Mouse (Mus musculus): Measurements from ENCODE around the gene Olfr420. TPM values are rescaled to one million over a fixed set of nuclear protein-coding genes. Genes with fewer than 3 reads are reported as not detected.
A peak's percentile ranks its signal among the peaks of the same experiment; 100 is the strongest.

Olfr420 gene
- total RNA-seq (2021): not detected
- long read RNA-seq, experiment 1: 0 reads
- long read RNA-seq, experiment 2: 0 reads

- TF ChIP-seq CTCF (IDR thresholded peaks at IDR 0.05): no peak
- intact Hi-C loops (cut with DNase I): no loop called here
Observed at GRCm38 (mm10) chr1:174155333-174155732, at the start of gene Olfr420. Gene Olfr420, plus strand, starts transcription at chr1:174155633.

GRCm38 (mm10) chr1:174121062-174121461, 34.4 kb upstream of the Olfr420 start, which contains the start of gene Olfr231:
Gene Olfr231, minus strand, starts transcription at chr1:174121162.
- no peak for TF ChIP-seq CTCF (IDR thresholded peaks at IDR 0.05)
- Histone ChIP-seq H3K27ac (no peak within 1 kb of the TSS), H3K4me3 (no peak within 1 kb of the TSS)
- no peak for DNase-seq
- intact Hi-C loops (cut with DNase I): no loop called here

More at GRCm38 (mm10) chr1:174155333-174155732, at the start of gene Olfr420:
- H3K4me3 ChIP-seq: no peak within 1 kb of the TSS
- DNase-seq: no peak
- H3K27ac ChIP-seq: no peak within 1 kb of the TSS

GRCm38 (mm10) chr1:174131217-174131616, 24.2 kb upstream of the Olfr420 start, which contains the start of gene Olfr424:
Gene Olfr424, plus strand, starts transcription at chr1:174131517.
- intact Hi-C loops (cut with DNase I): no loop called here
- no peak for DNase-seq
- TF ChIP-seq CTCF (IDR thresholded peaks at IDR 0.05): no peak
- H3K4me3 ChIP-seq: no peak within 1 kb of the TSS
- H3K27ac ChIP-seq: no peak within 1 kb of the TSS

GRCm38 (mm10) chr1:174131999-174132398, 23.4 kb upstream of the Olfr420 start:
- TF ChIP-seq CTCF (IDR thresholded peaks at IDR 0.05): no peak
- no peak for DNase-seq
- H3K4me3 ChIP-seq: no peak overlapping the region
- no peak overlapping the region for H3K27ac ChIP-seq
- intact Hi-C loops (cut with DNase I): no loop called here

- DNase-seq: no peak
- intact Hi-C loops (cut with DNase I): no loop called here
- Histone ChIP-seq H3K4me3 (no peak overlapping the region), H3K27ac (no peak overlapping the region)
- TF ChIP-seq CTCF (IDR thresholded peaks at IDR 0.05): no peak
Observed at GRCm38 (mm10) chr1:174141384-174141783, 14.0 kb upstream of the Olfr420 start.

GRCm38 (mm10) chr1:174146696-174147095, 8.7 kb upstream of the Olfr420 start:
- intact Hi-C loops (cut with DNase I): no loop called here
- Histone ChIP-seq H3K4me3 (no peak overlapping the region), H3K27ac (no peak overlapping the region)
- TF ChIP-seq CTCF (IDR thresholded peaks at IDR 0.05): no peak
- no peak for DNase-seq

GRCm38 (mm10) chr1:174149289-174149688, 6.1 kb upstream of the Olfr420 start:
- Histone ChIP-seq H3K27ac (no peak overlapping the region), H3K4me3 (no peak overlapping the region)
- intact Hi-C loops (cut with DNase I): no loop called here
- no peak for TF ChIP-seq CTCF (IDR thresholded peaks at IDR 0.05)
- DNase-seq: no peak

GRCm38 (mm10) chr1:174157622-174158021, 2.2 kb downstream of the Olfr420 start:
- H3K27ac ChIP-seq: no peak overlapping the region
- H3K4me3 ChIP-seq: no peak overlapping the region
- intact Hi-C loops (cut with DNase I): no loop called here
- no peak for TF ChIP-seq CTCF (IDR thresholded peaks at IDR 0.05)
- DNase-seq: no peak

GRCm38 (mm10) chr1:174158512-174158911, 3.1 kb downstream of the Olfr420 start:
- no peak for TF ChIP-seq CTCF (IDR thresholded peaks at IDR 0.05)
- intact Hi-C loops (cut with DNase I): no loop called here
- DNase-seq: no peak
- H3K4me3 ChIP-seq: no peak overlapping the region
- no peak overlapping the region for H3K27ac ChIP-seq

- TF ChIP-seq CTCF (IDR thresholded peaks at IDR 0.05): no peak
- no peak overlapping the region for H3K4me3 ChIP-seq
- H3K27ac ChIP-seq: no peak overlapping the region
- intact Hi-C loops (cut with DNase I): no loop called here
- DNase-seq: no peak
Observed at GRCm38 (mm10) chr1:174159095-174159494, 3.7 kb downstream of the Olfr420 start.

GRCm38 (mm10) chr1:174169024-174169423, 13.6 kb downstream of the Olfr420 start:
- intact Hi-C loops (cut with DNase I): loop anchor here (5.0 kb wide), 1 partner anchor 298 kb away; no protein-coding TSS in a partner anchor
- Histone ChIP-seq H3K4me3 (no peak overlapping the region), H3K27ac (no peak overlapping the region)
- no peak for TF ChIP-seq CTCF (IDR thresholded peaks at IDR 0.05)
- no peak for DNase-seq

- H3K4me3 ChIP-seq: no peak overlapping the region
- H3K27ac ChIP-seq: no peak overlapping the region
- no peak for DNase-seq
- intact Hi-C loops (cut with DNase I): no loop called here
- no peak for TF ChIP-seq CTCF (IDR thresholded peaks at IDR 0.05)
Observed at GRCm38 (mm10) chr1:174170706-174171501, 15.5 kb downstream of the Olfr420 start.

- intact Hi-C loops (cut with DNase I): no loop called here
- Histone ChIP-seq H3K4me3 (no peak overlapping the region), H3K27ac (no peak overlapping the region)
- no peak for TF ChIP-seq CTCF (IDR thresholded peaks at IDR 0.05)
- peak; percentile 27 for DNase-seq
Observed at GRCm38 (mm10) chr1:174171537-174171936, 16.1 kb downstream of the Olfr420 start.

Data from gastrocnemius, adult 2 months (tissue).